Comparison of ENCODE assay signal across 14 mouse cellular contexts in the genomic region with DNA sequence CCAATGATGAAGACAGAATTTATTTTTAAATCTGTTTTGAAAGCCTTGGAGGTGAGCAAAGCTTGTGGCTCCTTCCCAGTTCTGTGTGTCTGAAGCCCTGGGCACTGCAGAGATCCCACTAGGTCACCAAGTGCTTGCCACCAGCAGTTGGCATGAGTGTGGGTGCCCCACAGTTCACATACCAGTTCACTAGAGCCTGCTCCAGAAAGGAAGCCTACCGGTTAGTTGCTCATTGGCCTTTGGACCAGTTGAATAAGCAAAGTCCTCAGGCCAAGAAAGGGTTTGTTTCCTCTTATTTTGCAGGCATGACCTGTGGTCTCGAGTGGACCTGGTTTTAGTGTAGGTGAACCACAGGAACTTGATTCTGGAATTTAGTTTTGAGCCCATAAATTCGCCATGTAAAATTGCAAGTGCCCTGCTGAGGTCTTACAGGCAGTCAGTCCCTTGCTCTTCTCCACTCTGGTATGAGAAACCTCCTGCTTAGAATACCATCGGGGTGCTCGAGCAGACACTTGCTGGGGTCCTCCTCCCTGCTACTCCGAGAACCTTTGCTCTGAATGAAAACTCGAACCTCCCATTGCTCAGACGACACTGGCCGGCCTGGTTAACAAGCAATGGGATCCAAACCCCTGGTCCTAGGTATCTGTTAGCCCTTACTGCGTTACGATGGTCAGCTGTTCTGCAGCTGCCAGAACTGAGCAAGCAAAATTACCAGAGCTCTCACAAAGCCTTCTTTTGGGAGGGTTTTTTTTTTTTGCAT. TPM values are rescaled to one million over a fixed set of nuclear protein-coding genes. Genes with fewer than 3 reads are reported as not detected.
DNase-seq lines count a peak whose midpoint lies in the region; ATAC-seq and TF ChIP-seq lines count a peak whose summit lies in the region.
"Had no signal": no experiment of that assay in that cellular context is flagged by ENCODE, and none has a peak within 500 bp of the region (broad histone marks: within the 10 kb centered on the region; RNA-seq: fewer than 3 reads in every experiment).

No protein-coding gene starts in this region.

- H3K27ac ChIP-seq in layer of hippocampus, adult 2 months = peak overlapping the region; percentile 95; the same call in 1 of the 2 replicates
- H3K27ac ChIP-seq: limb, embryonic 12.5 days; stomach, embryonic 15.5 days had no signal

- DNase-seq in cerebellum, adult 18-20 months = peak; percentile 17 to 24
- DNase-seq in cerebellum, postnatal 4 days (ENCODE audit: low spot score in 2 of 2) = no peak
- no peak for DNase-seq in layer of hippocampus, adult 2 months (ENCODE audit: low spot score in 2 of 2)
- no peak for DNase-seq in layer of hippocampus, postnatal 10 days (ENCODE audit: low spot score in 2 of 2)
- peak; percentile 5 to 19 for DNase-seq in cerebellum, postnatal 10 days
- peak; percentile 66 to 88 for DNase-seq in kidney, postnatal 25 days
- DNase-seq in left cerebral cortex, postnatal 10 days (ENCODE audit: extremely low spot score in 1 of 2, low spot score in 2 of 2) = no peak
- DNase-seq: embryo, embryonic 11 days; lung, adult 2 months; thymus, postnatal 25 days had no signal

- intact Hi-C loops in left cerebral cortex, postnatal 10 days (cut with DNase I) = loop anchor here (5.0 kb wide), 1 partner anchor 45 kb away; no protein-coding TSS in a partner anchor

- H3K4me3 ChIP-seq in layer of hippocampus, adult 2 months = peak overlapping the region; percentile 83
- H3K4me3 ChIP-seq: limb, embryonic 12.5 days; stomach, embryonic 15.5 days had no signal

- TF ChIP-seq CTCF in layer of hippocampus, adult 2 months (conservative IDR thresholded peaks at IDR 0.05) = no peak

- ATAC-seq in erythroblast, adult 5-6 weeks (replicated peaks; ENCODE audit: low FRiP score, poor library complexity, severe bottlenecking) = no peak

RNA-seq across cellular contexts. Expression of gene Slc1a1, which starts 2.0 kb away (rescaled TPM):
- total RNA-seq in layer of hippocampus, adult 2 months (2021) = 100 to 1,000 TPM; 139 to 149 TPM
- 100 to 1,000 TPM; 103 to 104 TPM for total RNA-seq in layer of hippocampus, postnatal 10 days (2021)
- 100 to 1,000 TPM; 102 TPM for total RNA-seq in left cerebral cortex, postnatal 10 days (2021)
- total RNA-seq in erythroblast, adult 5-6 weeks (2015; ENCODE audit: low replicate concordance) = not detected in 2 replicates
- 0.26 TPM in 1 of 2 replicates, not detected in the other for total RNA-seq in erythroblast, adult 5-6 weeks (2017; ENCODE audit: low replicate concordance)
- total RNA-seq: megakaryocyte-erythroid progenitor cell, adult 5-6 weeks had no signal

Comparison
In these comparisons a context has a peak if more than half of its experiments do, and no peak if none do; other contexts are left out.
1. DNase-seq: peak in cerebellum, adult 18-20 months (2 of 2), cerebellum, postnatal 10 days (2 of 2) and kidney, postnatal 25 days (2 of 2); none in cerebellum, postnatal 4 days (0 of 2), layer of hippocampus, adult 2 months (0 of 2), layer of hippocampus, postnatal 10 days (0 of 2) and left cerebral cortex, postnatal 10 days (0 of 2).
2. RNA of gene Slc1a1, which starts 2.0 kb away (total RNA-seq): 139 to 149 TPM in layer of hippocampus, adult 2 months, 103 to 104 TPM in layer of hippocampus, postnatal 10 days and 102 TPM in left cerebral cortex, postnatal 10 days; 0.26 TPM in erythroblast, adult 5-6 weeks; every median in the first group is over 10 times any median in the second.